Mouse (Mus musculus) spleen, adult 2 months (tissue): ENCODE data around the gene Lime1.

Experiments
- CTCF ChIP-seq: fragments of 200-500 bp; IDR thresholded peaks from 2 replicates; pipeline ENCODE4 v1.5.1; 2011; ENCODE audit warnings: mild to moderate bottlenecking, inconsistent platforms; ENCODE audit not compliant: insufficient read depth, insufficient read length, insufficient replicate concordance; ENCODE audit errors: extremely low read depth
- POLR2A ChIP-seq: fragments of 200-500 bp; IDR thresholded peaks from 2 replicates; pipeline ENCODE4 v1.6.1; 2011; ENCODE audit warnings: low read depth, low read length, inconsistent platforms

- TF ChIP-seq CTCF (no peak), POLR2A (no peak)
Observed at GRCm38 (mm10) chr2:181420903-181421638, 41.2 kb downstream of the Lime1 start.
